Mouse (Mus musculus) heart, embryonic 14.5 days (tissue): ENCODE results near the gene 3110040N11Rik. TPM values are rescaled to one million over a fixed set of nuclear protein-coding genes. Genes with fewer than 3 reads are reported as not detected.

ENCODE experiments used
- ATAC-seq: fragments of 200-750 bp; cut with Nextera tagmentation; 2 replicates; pipeline ENCODE4 v1.8.0; 2017; ENCODE audit warnings: low read depth, moderate TSS enrichment; ENCODE audit not compliant: insufficient number of reproducible peaks, insufficient read depth, low FRiP score
- H3K27ac ChIP-seq, 2 experiments: fragments of 200-500 bp in 1 of 2; fragments of 300-500 bp in 1 of 2; sonication (generic) in 1 of 2; replicated peaks in 1 of 2; 2 replicates each; pipeline ENCODE4 v1.5.1; 2012 to 2014; ENCODE audit warnings: low read depth in 2 of 2, low read length in 2 of 2, control low read depth in 1 of 2, mild to moderate bottlenecking in 1 of 2, mixed read lengths in 1 of 2; ENCODE audit not compliant: control insufficient read depth in 1 of 2, insufficient read depth in 1 of 2
- H3K27me3 ChIP-seq: fragments of 300-500 bp; sonication (generic); 2 replicates; pipeline ENCODE4 v1.6.1; 2014; ENCODE audit warnings: mild to moderate bottlenecking, low read length, control low read depth; ENCODE audit not compliant: control insufficient read depth, insufficient read depth
- H3K36me3 ChIP-seq: fragments of 300-500 bp; sonication (generic); 2 replicates; pipeline ENCODE4 v1.6.1; 2014; ENCODE audit warnings: mild to moderate bottlenecking, control low read depth, low read length, mixed read lengths; ENCODE audit not compliant: control insufficient read depth, insufficient read depth
- H3K4me1 ChIP-seq, 2 experiments: fragments of 200-500 bp in 1 of 2; fragments of 300-500 bp in 1 of 2; sonication (generic) in 1 of 2; 2 replicates each; pipeline ENCODE4 v1.6.1; 2012 to 2014; ENCODE audit warnings: low read length in 2 of 2, control low read depth in 1 of 2, mixed read lengths in 1 of 2; ENCODE audit not compliant: control insufficient read depth in 2 of 2, insufficient read depth in 2 of 2
- H3K4me2 ChIP-seq: fragments of 300-500 bp; sonication (generic); 2 replicates; pipeline ENCODE4 v1.6.1; 2014; ENCODE audit warnings: mild to moderate bottlenecking, low read length
- H3K4me3 ChIP-seq, 2 experiments: fragments of 200-500 bp in 1 of 2; fragments of 300-500 bp in 1 of 2; sonication (generic) in 1 of 2; 2 replicates each; pipeline ENCODE4 v1.5.1; 2012 to 2014; ENCODE audit warnings: low read length in 2 of 2, mild to moderate bottlenecking in 2 of 2, control low read depth in 1 of 2, low read depth in 1 of 2, moderate library complexity in 1 of 2; ENCODE audit not compliant: control insufficient read depth in 1 of 2, insufficient read depth in 1 of 2
- H3K9ac ChIP-seq: fragments of 300-500 bp; sonication (generic); 2 replicates; pipeline ENCODE4 v1.6.1; 2014; ENCODE audit warnings: mild to moderate bottlenecking, low read length
- H3K9me3 ChIP-seq: fragments of 300-500 bp; sonication (generic); 2 replicates; pipeline ENCODE4 v1.6.1; 2016; ENCODE audit warnings: low read length, control low read depth; ENCODE audit not compliant: control insufficient read depth
- WGBS: fragments of 180-500 bp; shearing (Covaris S2); extraction: QIAGEN DNeasy Blood & Tissue Kit; methylation state at CpG from one replicate; pipeline ENCODE4 v1.1.7; 2014; 5-methylcytosine and 5-hydroxymethylcytosine counted together
- polyA plus RNA-seq: library from polyadenylated mRNA; unstranded; fragments of >200 nt; fragmentation: Nextera tagmentation; extraction: Ambion mirVana; gene quantifications from 2 replicates; pipeline ENCODE4 v1.2.1, GENCODE M21; 2014

The 3110040N11Rik gene
- polyA plus RNA-seq, 1 experiment from 2014 or later: 33.9 TPM

DNA sequence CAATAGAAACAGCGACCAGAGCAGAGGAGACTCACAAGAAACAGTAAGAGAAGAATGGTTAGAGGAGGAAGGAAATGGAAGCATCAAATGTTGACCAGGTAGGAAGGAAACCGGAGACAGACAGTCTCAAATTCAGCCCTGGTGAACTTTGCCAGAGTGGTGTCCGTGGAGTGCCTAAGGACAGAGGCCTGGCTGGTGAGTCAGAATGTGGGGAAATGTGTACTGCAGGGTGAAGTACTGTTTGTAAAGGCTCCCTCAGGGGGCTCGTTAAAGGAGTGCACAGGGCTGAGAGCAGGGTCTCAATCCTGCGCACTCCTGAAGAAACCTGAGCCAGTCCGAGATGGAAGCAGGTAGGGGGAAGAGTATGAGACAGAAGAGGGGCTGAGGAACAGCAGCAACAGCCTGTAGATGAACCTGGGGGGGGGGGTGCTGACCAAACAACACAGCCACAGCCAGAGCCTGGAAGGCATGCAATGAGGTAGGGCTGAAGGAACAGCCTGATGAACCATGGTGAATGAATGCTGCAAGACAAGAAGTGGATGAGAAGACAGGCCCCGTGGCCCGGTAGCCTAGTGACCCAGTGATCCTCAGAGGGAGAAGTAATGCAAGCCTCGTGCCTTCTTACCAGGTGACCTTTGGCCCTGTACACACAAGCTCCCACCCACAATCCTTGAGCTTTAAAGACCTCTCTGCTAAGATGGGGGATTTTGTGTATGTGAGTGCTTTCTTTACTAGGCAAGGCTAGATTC, 53.8 kb downstream of the 3110040N11Rik start:
- Histone ChIP-seq H3K9me3 (no peaks in the 10 kb centered on the region), H3K4me1 (no peaks in the 10 kb centered on the region; a peak in 1 of 4 replicates), H3K27me3 (no peaks in the 10 kb centered on the region), H3K4me2 (no peak overlapping the region), H3K4me3 (no peak overlapping the region), H3K9ac (no peak overlapping the region), H3K27ac (no peak overlapping the region), H3K36me3 (no peaks in the 10 kb centered on the region)
- WGBS: 59% methylated on average over 9 of the region's 9 CpGs
- no peak for ATAC-seq

DNA sequence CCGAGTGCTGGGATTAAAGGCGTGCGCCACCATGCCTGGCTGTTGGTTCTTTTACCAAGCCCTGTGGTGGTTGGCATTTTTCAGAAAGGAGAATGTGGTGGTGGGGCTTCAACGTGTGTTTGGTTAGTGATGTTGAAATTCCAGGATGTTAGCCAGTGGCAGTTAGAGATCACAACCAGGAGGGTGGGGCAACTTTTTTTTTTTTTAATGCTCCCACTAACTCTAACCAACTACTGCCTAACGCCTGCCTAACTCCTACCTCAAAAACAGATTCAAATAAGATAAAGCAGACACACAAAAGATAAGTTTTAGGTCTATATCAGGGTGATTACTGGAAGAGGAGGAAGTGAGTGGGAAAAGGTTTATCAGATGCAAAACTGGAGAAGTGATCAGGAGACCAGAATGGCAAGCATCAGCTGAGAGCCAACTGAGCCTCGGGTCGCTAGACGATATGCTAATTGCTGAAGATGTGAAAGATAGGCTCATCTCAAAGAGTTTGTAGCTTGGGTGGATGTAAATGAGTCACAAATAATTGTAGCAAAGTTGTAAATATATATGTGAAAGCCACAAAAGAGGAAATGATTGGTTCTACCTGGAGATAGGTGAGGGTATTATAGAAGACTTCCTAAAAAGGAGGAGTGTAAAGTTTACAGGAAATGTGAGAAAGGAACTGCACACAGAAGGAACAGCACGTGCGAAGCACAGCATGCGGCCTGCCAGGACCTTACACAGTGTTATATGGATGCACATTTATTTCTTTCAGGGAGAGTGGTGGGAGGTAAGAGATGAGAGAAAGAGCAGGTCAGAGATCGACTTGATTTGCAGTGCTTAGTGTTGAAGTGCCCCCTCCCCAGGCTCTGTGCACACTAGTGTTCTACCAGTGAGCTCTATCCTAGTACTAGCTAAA, 56.8 kb downstream of the 3110040N11Rik start:
- Histone ChIP-seq H3K27me3 (no peaks in the 10 kb centered on the region), H3K36me3 (no peaks in the 10 kb centered on the region), H3K9me3 (no peaks in the 10 kb centered on the region), H3K9ac (no peak overlapping the region), H3K4me2 (no peak overlapping the region), H3K27ac (no peak overlapping the region), H3K4me1 (no peaks in the 10 kb centered on the region), H3K4me3 (no peak overlapping the region)
- WGBS: 81% methylated on average over 12 of the region's 12 CpGs
- ATAC-seq: no peak

Other genes starting within 250 kb of the 3110040N11Rik start
- gene Fsd2, start 222.5 kb downstream of the 3110040N11Rik start, polyA plus RNA-seq: 60.6 and 68.0 TPM in 2 replicates
- gene Whamm, start 218.2 kb downstream of the 3110040N11Rik start, polyA plus RNA-seq: 7.7 and 9.5 TPM in 2 replicates
- 80.4 and 84.1 TPM in 2 replicates for gene Homer2, start 82.0 kb downstream of the 3110040N11Rik start, polyA plus RNA-seq
- gene Ramac, start 26.6 kb downstream of the 3110040N11Rik start, polyA plus RNA-seq: 75.8 and 86.9 TPM in 2 replicates
- gene Btbd1, start 40.0 kb upstream of the 3110040N11Rik start, polyA plus RNA-seq: 126 and 130 TPM in 2 replicates
- gene Gm10160, start 66.3 kb upstream of the 3110040N11Rik start, polyA plus RNA-seq: not detected in 2 replicates
- 33.7 and 34.4 TPM in 2 replicates for gene Tm6sf1, start 69.5 kb upstream of the 3110040N11Rik start, polyA plus RNA-seq
- gene Hdgfl3, start 145.0 kb upstream of the 3110040N11Rik start, polyA plus RNA-seq: 15.6 and 16.0 TPM in 2 replicates
- gene Bnc1, start 202.8 kb upstream of the 3110040N11Rik start, polyA plus RNA-seq: 4.8 and 6.3 TPM in 2 replicates